ENCODE assay signal across 9 mouse cellular contexts in genomic region chrX:56572465-56572864, GRCm38 (mm10). TPM values are rescaled to one million over a fixed set of nuclear protein-coding genes. Genes with fewer than 3 reads are reported as not detected.
DNase-seq lines count a peak whose midpoint lies in the region; ATAC-seq and TF ChIP-seq lines count a peak whose summit lies in the region.
"Had no signal": no experiment of that assay in that cellular context is flagged by ENCODE, and none has a peak within 500 bp of the region (broad histone marks: within the 10 kb centered on the region; RNA-seq: fewer than 3 reads in every experiment).

No protein-coding gene starts in this region.

- H3K4me3 ChIP-seq in heart, postnatal 0 days (ENCODE audit: low read depth, low read length), result no peak overlapping the region
- H3K4me3 ChIP-seq in heart, embryonic 10.5 days, result no peak overlapping the region
- H3K4me3 ChIP-seq in forebrain, embryonic 13.5 days, result no peak overlapping the region
- H3K4me3 ChIP-seq: liver, embryonic 13.5 days had no signal

- WGBS in heart, postnatal 0 days, result 13% methylated on average over 6 of the region's 6 CpGs
- WGBS in heart, embryonic 10.5 days, result 21% methylated on average over 6 of the region's 6 CpGs
- 24% methylated on average over 6 of the region's 6 CpGs for WGBS in forebrain, embryonic 13.5 days

- H3K36me3 ChIP-seq in heart, postnatal 0 days (replicated peaks; ENCODE audit: control insufficient read depth, insufficient read depth, low read length), result no peaks in the 10 kb centered on the region
- H3K36me3 ChIP-seq in heart, embryonic 10.5 days, result no peaks in the 10 kb centered on the region
- no peaks in the 10 kb centered on the region for H3K36me3 ChIP-seq in forebrain, embryonic 13.5 days (ENCODE audit: poor library complexity, severe bottlenecking)
- H3K36me3 ChIP-seq: liver, embryonic 13.5 days had no signal

- TF ChIP-seq CTCF in heart, postnatal 0 days (IDR thresholded peaks at IDR 0.05; ENCODE audit: low read depth), result peak; percentile 45

- no peaks in the 10 kb centered on the region for H3K27me3 ChIP-seq in heart, postnatal 0 days (ENCODE audit: control insufficient read depth, insufficient read depth, low read length)
- no peaks in the 10 kb centered on the region for H3K27me3 ChIP-seq in heart, embryonic 10.5 days (ENCODE audit: insufficient read depth, poor library complexity, severe bottlenecking)
- H3K27me3 ChIP-seq in forebrain, embryonic 13.5 days, result no peaks in the 10 kb centered on the region
- H3K27me3 ChIP-seq: liver, embryonic 13.5 days had no signal

- H3K27ac ChIP-seq in heart, postnatal 0 days (ENCODE audit: low read depth), result no peak overlapping the region
- H3K27ac ChIP-seq in heart, embryonic 10.5 days, result no peak overlapping the region
- no peak overlapping the region for H3K27ac ChIP-seq in forebrain, embryonic 13.5 days
- H3K27ac ChIP-seq: liver, embryonic 13.5 days had no signal

- H3K4me2 ChIP-seq in heart, postnatal 0 days (ENCODE audit: low read depth, low read length), result no peak overlapping the region
- H3K4me2 ChIP-seq in forebrain, embryonic 13.5 days, result no peak overlapping the region
- H3K4me2 ChIP-seq: liver, embryonic 13.5 days had no signal

- TF ChIP-seq EP300 in heart, postnatal 0 days (IDR thresholded peaks at IDR 0.05; ENCODE audit: low read depth), result no peak

- H3K9ac ChIP-seq in heart, postnatal 0 days (replicated peaks; ENCODE audit: low read depth, low read length), result no peak overlapping the region
- H3K9ac ChIP-seq in forebrain, embryonic 13.5 days, result no peak overlapping the region
- H3K9ac ChIP-seq: liver, embryonic 13.5 days had no signal

- no peaks in the 10 kb centered on the region for H3K4me1 ChIP-seq in heart, postnatal 0 days (ENCODE audit: control insufficient read depth, insufficient read depth)
- H3K4me1 ChIP-seq in heart, embryonic 10.5 days, result no peaks in the 10 kb centered on the region
- no peaks in the 10 kb centered on the region for H3K4me1 ChIP-seq in forebrain, embryonic 13.5 days
- H3K4me1 ChIP-seq: liver, embryonic 13.5 days had no signal

- DNase-seq in heart, postnatal 0 days (ENCODE audit: low spot score), result peak; percentile 6
- no peak for DNase-seq in heart, embryonic 10.5 days (ENCODE audit: low spot score)
- peak; percentile 37 for DNase-seq in A20 (ENCODE audit: low read depth, low spot score)
- DNase-seq in MEL-GATA-1-ER (ENCODE audit: extremely low read depth, low read depth), result peak; percentile 7
- peak; percentile 5 for DNase-seq in kidney, adult 9 months
- peak; percentile 0 for DNase-seq in skeletal muscle tissue, adult 2 months (ENCODE audit: low read depth, low spot score)
- DNase-seq in frontal cortex, postnatal 10 days (ENCODE audit: low spot score in 2 of 2), result no peak
- DNase-seq: liver, embryonic 13.5 days had no signal

- no peaks in the 10 kb centered on the region for H3K9me3 ChIP-seq in heart, postnatal 0 days (replicated peaks; ENCODE audit: control insufficient read depth, low read length)
- H3K9me3 ChIP-seq in heart, embryonic 10.5 days, result no peaks in the 10 kb centered on the region
- no peaks in the 10 kb centered on the region for H3K9me3 ChIP-seq in forebrain, embryonic 13.5 days (replicated peaks)
- H3K9me3 ChIP-seq: liver, embryonic 13.5 days had no signal

- no peak for ATAC-seq in heart, postnatal 0 days (ENCODE audit: insufficient read depth, low read depth)
- no peak for ATAC-seq in forebrain, embryonic 13.5 days

RNA-seq across cellular contexts. Expression of gene Gm648, which starts 23.1 kb away (rescaled TPM):
- total RNA-seq in heart, postnatal 0 days (2014; rRNA removed; ENCODE audit: low replicate concordance), result not detected in 2 replicates
- not detected in 2 replicates for polyA plus RNA-seq in heart, postnatal 0 days (2015; fragmentation: Nextera tagmentation; extraction: Ambion mirVana)
- 0.16 TPM in 1 of 2 replicates, not detected in the other for polyA plus RNA-seq in heart, embryonic 10.5 days (2016; fragmentation: Nextera tagmentation; extraction: Ambion mirVana)
- polyA plus RNA-seq in forebrain, embryonic 13.5 days (2015; fragmentation: Nextera tagmentation; extraction: Ambion mirVana), result not detected in 2 replicates
- polyA plus RNA-seq: liver, embryonic 13.5 days had no signal

RNA-seq across cellular contexts. Expression of gene Mmgt1, which starts 25.4 kb away (rescaled TPM):
- 28.7 and 33.4 TPM in 2 replicates for total RNA-seq in heart, postnatal 0 days (2014; rRNA removed; ENCODE audit: low replicate concordance)
- polyA plus RNA-seq in heart, postnatal 0 days (2015; fragmentation: Nextera tagmentation; extraction: Ambion mirVana), result 15.3 and 16.2 TPM in 2 replicates
- 24.8 and 29.2 TPM in 2 replicates for polyA plus RNA-seq in heart, embryonic 10.5 days (2016; fragmentation: Nextera tagmentation; extraction: Ambion mirVana)
- polyA plus RNA-seq in forebrain, embryonic 13.5 days (2015; fragmentation: Nextera tagmentation; extraction: Ambion mirVana), result 48.7 and 53.1 TPM in 2 replicates

RNA-seq across cellular contexts. Expression of gene Slc9a6, which starts 37.1 kb away (rescaled TPM):
- 10.7 and 15.4 TPM in 2 replicates for total RNA-seq in heart, postnatal 0 days (2014; rRNA removed; ENCODE audit: low replicate concordance)
- 5.2 and 6.4 TPM in 2 replicates for polyA plus RNA-seq in heart, postnatal 0 days (2015; fragmentation: Nextera tagmentation; extraction: Ambion mirVana)
- 6.3 and 8.0 TPM in 2 replicates for polyA plus RNA-seq in heart, embryonic 10.5 days (2016; fragmentation: Nextera tagmentation; extraction: Ambion mirVana)
- polyA plus RNA-seq in forebrain, embryonic 13.5 days (2015; fragmentation: Nextera tagmentation; extraction: Ambion mirVana), result 25.0 and 32.5 TPM in 2 replicates

RNA-seq across cellular contexts. Expression of gene Gm10477, which starts 47.9 kb away (rescaled TPM):
- total RNA-seq in heart, postnatal 0 days (2014; rRNA removed; ENCODE audit: low replicate concordance), result not detected in 2 replicates
- polyA plus RNA-seq in heart, postnatal 0 days (2015; fragmentation: Nextera tagmentation; extraction: Ambion mirVana), result not detected in 2 replicates
- polyA plus RNA-seq in heart, embryonic 10.5 days (2016; fragmentation: Nextera tagmentation; extraction: Ambion mirVana), result not detected in 2 replicates
- not detected in 2 replicates for polyA plus RNA-seq in forebrain, embryonic 13.5 days (2015; fragmentation: Nextera tagmentation; extraction: Ambion mirVana)
- polyA plus RNA-seq: liver, embryonic 13.5 days had no signal

Comparison
In these comparisons a context has a peak if more than half of its experiments do, and no peak if none do; other contexts are left out.
1. DNase-seq: peak in heart, postnatal 0 days (single experiment), A20 (single experiment), MEL-GATA-1-ER (single experiment), kidney, adult 9 months (single experiment) and skeletal muscle tissue, adult 2 months (single experiment); none in heart, embryonic 10.5 days (single experiment) and frontal cortex, postnatal 10 days (0 of 2).